Mouse (Mus musculus): ENCODE results near the gene Dpf1. TPM values are rescaled to one million over a fixed set of nuclear protein-coding genes. Genes with fewer than 3 reads are reported as not detected.

Gene Dpf1
- total and polyA plus RNA-seq, 2 experiments = 0.28 TPM; not detected in 1

DNA sequence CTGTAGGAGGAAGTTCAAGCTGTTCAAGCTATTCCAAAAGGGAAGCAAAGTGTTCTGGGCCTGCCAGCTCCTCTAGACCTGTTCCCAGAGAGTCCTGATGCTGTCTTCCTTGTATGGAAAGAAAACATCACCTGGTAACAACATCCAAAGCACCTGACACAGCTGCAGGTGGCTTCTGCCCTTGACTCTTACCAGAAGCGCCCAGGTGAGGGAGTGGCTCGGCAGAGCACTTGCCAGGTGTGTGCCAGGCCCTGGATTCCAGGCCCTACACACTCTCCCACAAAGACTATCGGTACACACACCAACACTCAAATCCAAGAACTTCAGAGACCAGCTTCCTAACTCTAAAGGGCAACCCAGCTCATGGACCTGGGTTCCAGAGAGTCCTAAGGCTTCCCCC is 39.9 kb upstream of the Dpf1 start:
- H3K4me3 ChIP-seq (ENCODE audit: insufficient read depth, low read depth, low read length) = no peak overlapping the region
- H3K79me2 ChIP-seq (ENCODE audit: control insufficient read depth, insufficient read depth, low read length) = peaks cover 25% of the 10 kb centered on the region
- 95% methylated on average over 3 of the region's 3 CpGs for WGBS
- TF ChIP-seq CTCF (IDR thresholded peaks at IDR 0.05; ENCODE audit: low read depth, low read length) = no peak
- no peak for TF ChIP-seq POLR2A (IDR thresholded peaks at IDR 0.05; ENCODE audit: extremely low read depth, insufficient read depth, low read length)
- H3K27me3 ChIP-seq (ENCODE audit: control insufficient read depth, insufficient read depth, low read length) = no peaks in the 10 kb centered on the region
- H3K36me3 ChIP-seq (ENCODE audit: control insufficient read depth, insufficient read depth, low read length) = peaks cover 1% of the 10 kb centered on the region; the same call in 1 of the 2 replicates
- DNase-seq (ENCODE audit: extremely low read depth, low read depth, low spot score) = no peak
- H3K27ac ChIP-seq (replicated peaks; ENCODE audit: insufficient read depth, low read depth, low read length) = no peak overlapping the region
- no peak overlapping the region for H3K9ac ChIP-seq (ENCODE audit: low read depth, low read length)
- no peaks in the 10 kb centered on the region for H3K4me1 ChIP-seq (ENCODE audit: control insufficient read depth, insufficient read depth, low read length)

DNA sequence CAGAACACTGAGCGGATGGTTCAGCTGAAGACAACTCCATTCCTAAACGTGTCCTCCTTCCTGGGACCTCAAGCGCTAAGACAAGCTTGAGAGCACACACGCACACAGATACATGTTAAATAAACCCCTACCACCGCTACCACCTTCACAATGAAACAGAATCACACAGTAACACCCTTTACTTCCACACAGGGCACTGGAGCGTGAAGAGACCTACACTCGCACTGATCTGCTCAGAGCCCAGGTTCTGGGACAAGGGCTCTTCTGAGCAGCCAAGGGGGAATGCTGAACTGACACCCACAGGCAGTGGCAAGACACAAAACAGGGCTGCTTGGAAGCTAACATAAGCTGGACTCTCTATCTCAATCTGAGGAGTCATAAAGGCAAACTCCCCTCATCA is 38.1 kb upstream of the Dpf1 start:
- Histone ChIP-seq H3K4me3 (ENCODE audit: insufficient read depth, low read depth, low read length) (no peak overlapping the region), H3K27me3 (ENCODE audit: control insufficient read depth, insufficient read depth, low read length) (no peaks in the 10 kb centered on the region), H3K79me2 (ENCODE audit: control insufficient read depth, insufficient read depth, low read length) (peaks cover 27% of the 10 kb centered on the region), H3K36me3 (ENCODE audit: control insufficient read depth, insufficient read depth, low read length) (peaks cover 1% of the 10 kb centered on the region; the same call in 1 of the 2 replicates), H3K9ac (ENCODE audit: low read depth, low read length) (no peak overlapping the region), H3K4me1 (ENCODE audit: control insufficient read depth, insufficient read depth, low read length) (no peaks in the 10 kb centered on the region), H3K27ac (replicated peaks; ENCODE audit: insufficient read depth, low read depth, low read length) (no peak overlapping the region)
- DNase-seq (ENCODE audit: extremely low read depth, low read depth, low spot score) = no peak
- 92% methylated on average over 7 of the region's 7 CpGs for WGBS
- no peak for TF ChIP-seq POLR2A (IDR thresholded peaks at IDR 0.05; ENCODE audit: extremely low read depth, insufficient read depth, low read length)

- 79% methylated on average over 4 of the region's 4 CpGs for WGBS
- no peak overlapping the region for H3K4me3 ChIP-seq (ENCODE audit: insufficient read depth, low read depth, low read length)
- TF ChIP-seq POLR2A (IDR thresholded peaks at IDR 0.05; ENCODE audit: extremely low read depth, insufficient read depth, low read length) = no peak
- TF ChIP-seq CTCF (IDR thresholded peaks at IDR 0.05; ENCODE audit: low read depth, low read length) = no peak
- H3K79me2 ChIP-seq (ENCODE audit: control insufficient read depth, insufficient read depth, low read length) = peaks cover 37% of the 10 kb centered on the region
- H3K27ac ChIP-seq (replicated peaks; ENCODE audit: insufficient read depth, low read depth, low read length) = no peak overlapping the region
- peaks cover 1% of the 10 kb centered on the region; the same call in 1 of the 2 replicates for H3K4me1 ChIP-seq (ENCODE audit: control insufficient read depth, insufficient read depth, low read length)
- no peaks in the 10 kb centered on the region for H3K27me3 ChIP-seq (ENCODE audit: control insufficient read depth, insufficient read depth, low read length)
- no peak for DNase-seq (ENCODE audit: extremely low read depth, low read depth, low spot score)
- no peak overlapping the region for H3K9ac ChIP-seq (ENCODE audit: low read depth, low read length)
- H3K36me3 ChIP-seq (ENCODE audit: control insufficient read depth, insufficient read depth, low read length) = peaks cover 1% of the 10 kb centered on the region; the same call in 1 of the 2 replicates
These were observed 36.8 kb upstream of the Dpf1 start for GRCm38 (mm10) chr7:29266931-29267330.

- 87% methylated on average over 4 of the region's 4 CpGs for WGBS
- H3K79me2 ChIP-seq (ENCODE audit: control insufficient read depth, insufficient read depth, low read length) = peaks cover 25% of the 10 kb centered on the region
- TF ChIP-seq CTCF (IDR thresholded peaks at IDR 0.05; ENCODE audit: low read depth, low read length) (no peak), POLR2A (IDR thresholded peaks at IDR 0.05; ENCODE audit: extremely low read depth, insufficient read depth, low read length) (no peak)
- no peak for DNase-seq (ENCODE audit: extremely low read depth, low read depth, low spot score)
- no peak overlapping the region for H3K27ac ChIP-seq (replicated peaks; ENCODE audit: insufficient read depth, low read depth, low read length)
- peaks cover 1% of the 10 kb centered on the region; the same call in 1 of the 2 replicates for H3K36me3 ChIP-seq (ENCODE audit: control insufficient read depth, insufficient read depth, low read length)
- H3K9ac ChIP-seq (ENCODE audit: low read depth, low read length) = no peak overlapping the region
- no peak overlapping the region for H3K4me3 ChIP-seq (ENCODE audit: insufficient read depth, low read depth, low read length)
- H3K27me3 ChIP-seq (ENCODE audit: control insufficient read depth, insufficient read depth, low read length) = no peaks in the 10 kb centered on the region
- peaks cover 7% of the 10 kb centered on the region; the same call in 1 of the 2 replicates for H3K4me1 ChIP-seq (ENCODE audit: control insufficient read depth, insufficient read depth, low read length)
These were observed 33.3 kb upstream of the Dpf1 start for GRCm38 (mm10) chr7:29270445-29270844.

DNA sequence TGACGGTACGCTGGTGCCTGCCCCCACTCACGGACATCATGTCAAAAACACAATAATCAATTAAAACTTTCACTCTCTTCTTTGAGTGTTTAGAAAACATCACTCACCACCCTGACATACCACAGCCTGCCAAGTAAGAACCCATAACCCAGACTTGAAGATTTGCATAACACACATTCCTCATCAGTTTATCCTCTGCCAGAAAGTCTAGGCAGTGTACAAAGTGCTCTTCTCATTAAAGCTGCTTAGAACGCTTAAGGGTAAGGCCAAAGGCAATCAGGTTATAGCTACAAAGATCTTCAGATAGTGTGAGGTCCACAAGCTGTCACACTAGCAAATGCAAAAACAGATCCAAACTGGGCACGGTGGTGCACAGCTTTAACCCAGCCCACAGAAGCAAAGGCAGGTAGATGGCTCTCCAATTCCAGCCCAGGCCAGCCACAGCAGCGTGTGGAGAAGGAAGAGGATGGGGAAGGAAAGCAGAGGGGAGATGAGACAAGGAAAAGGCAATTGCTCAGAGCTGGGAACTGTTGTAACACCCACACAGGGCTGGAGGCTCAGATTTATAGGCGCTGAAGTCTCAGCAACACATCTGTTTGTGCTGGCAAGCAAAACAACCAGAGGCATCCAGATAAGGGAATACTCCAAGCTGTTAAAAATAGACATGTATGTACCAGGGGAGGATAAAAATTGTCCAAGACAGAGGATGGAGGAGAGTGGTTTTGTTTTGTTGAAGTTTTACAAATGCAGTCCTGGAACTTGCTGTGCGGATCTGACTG is 31.9 kb upstream of the Dpf1 start:
- no peak for DNase-seq (ENCODE audit: extremely low read depth, low read depth, low spot score)
- TF ChIP-seq CTCF (IDR thresholded peaks at IDR 0.05; ENCODE audit: low read depth, low read length) (no peak), POLR2A (IDR thresholded peaks at IDR 0.05; ENCODE audit: extremely low read depth, insufficient read depth, low read length) (no peak)
- Histone ChIP-seq H3K9ac (ENCODE audit: low read depth, low read length) (no peak overlapping the region), H3K27me3 (ENCODE audit: control insufficient read depth, insufficient read depth, low read length) (no peaks in the 10 kb centered on the region), H3K4me3 (ENCODE audit: insufficient read depth, low read depth, low read length) (no peak overlapping the region), H3K4me1 (ENCODE audit: control insufficient read depth, insufficient read depth, low read length) (peaks cover 7% of the 10 kb centered on the region; the same call in 1 of the 2 replicates), H3K27ac (replicated peaks; ENCODE audit: insufficient read depth, low read depth, low read length) (no peak overlapping the region), H3K79me2 (ENCODE audit: control insufficient read depth, insufficient read depth, low read length) (peaks cover 26% of the 10 kb centered on the region; the same call in 1 of the 2 replicates), H3K36me3 (ENCODE audit: control insufficient read depth, insufficient read depth, low read length) (peaks cover 1% of the 10 kb centered on the region; the same call in 1 of the 2 replicates)
- WGBS = 57% methylated on average over 8 of the region's 8 CpGs

DNA sequence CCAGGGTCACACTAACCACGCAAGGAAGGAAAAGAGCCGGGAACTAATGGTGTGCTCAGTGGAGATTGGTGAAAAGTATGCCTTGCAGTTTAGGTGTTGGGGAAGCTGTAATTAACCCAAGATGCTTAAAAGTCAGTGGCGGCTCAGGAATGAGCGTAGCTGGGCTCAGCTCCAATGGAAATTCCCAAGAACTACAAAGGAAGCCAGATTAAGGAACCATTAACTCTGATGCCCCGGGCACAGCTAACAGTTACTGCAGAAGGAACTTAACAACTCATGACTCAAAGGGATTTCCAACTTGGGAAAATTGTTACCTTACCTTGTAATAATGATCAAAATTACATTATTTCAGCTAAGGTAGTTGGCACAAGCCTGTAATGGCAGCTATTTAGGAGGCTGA is 27.0 kb upstream of the Dpf1 start:
- no peak overlapping the region for H3K4me3 ChIP-seq (ENCODE audit: insufficient read depth, low read depth, low read length)
- 66% methylated on average over 5 of the region's 5 CpGs for WGBS
- H3K79me2 ChIP-seq (ENCODE audit: control insufficient read depth, insufficient read depth, low read length) = peaks cover 17% of the 10 kb centered on the region; the same call in 1 of the 2 replicates
- H3K36me3 ChIP-seq (ENCODE audit: control insufficient read depth, insufficient read depth, low read length) = no peaks in the 10 kb centered on the region
- H3K27me3 ChIP-seq (ENCODE audit: control insufficient read depth, insufficient read depth, low read length) = no peaks in the 10 kb centered on the region
- TF ChIP-seq CTCF (IDR thresholded peaks at IDR 0.05; ENCODE audit: low read depth, low read length) (no peak), POLR2A (IDR thresholded peaks at IDR 0.05; ENCODE audit: extremely low read depth, insufficient read depth, low read length) (no peak)
- no peak for DNase-seq (ENCODE audit: extremely low read depth, low read depth, low spot score)
- peaks cover 12% of the 10 kb centered on the region; the same call in 1 of the 2 replicates for H3K4me1 ChIP-seq (ENCODE audit: control insufficient read depth, insufficient read depth, low read length)
- H3K27ac ChIP-seq (replicated peaks; ENCODE audit: insufficient read depth, low read depth, low read length) = no peak overlapping the region
- H3K9ac ChIP-seq (ENCODE audit: low read depth, low read length) = no peak overlapping the region

Data from liver, adult 2 months (tissue).